Mouse (Mus musculus) ES-E14 (cell line): ENCODE measurements around the gene Gdf15. TPM values are rescaled to one million over a fixed set of nuclear protein-coding genes. Genes with fewer than 3 reads are reported as not detected.

Experiments used
- DNase-seq: peaks from one replicate; pipeline ENCODE4 v3.0.0-alpha.2; 2013; ENCODE audit warnings: low read depth, low spot score
- H3K27ac ChIP-seq: 2 replicates; pipeline ENCODE4 v1.5.1; 2012; ENCODE audit warnings: low read depth, mild to moderate bottlenecking, low read length, moderate library complexity, mixed read lengths; ENCODE audit not compliant: poor library complexity, insufficient read depth, severe bottlenecking
- H3K36me3 ChIP-seq: 2 replicates; pipeline ENCODE4 v1.6.1; 2012; ENCODE audit warnings: mild to moderate bottlenecking, low read length, moderate library complexity, mixed read lengths; ENCODE audit not compliant: control insufficient read depth, poor library complexity, insufficient read depth, severe bottlenecking
- H3K4me1 ChIP-seq, 2 experiments: fragments of 150-350 bp in 1 of 2; sonication (generic) in 1 of 2; 2 replicates each; pipeline ENCODE4 v1.6.1; 2012; ENCODE audit warnings: low read length in 2 of 2, mild to moderate bottlenecking in 1 of 2, mixed read lengths in 1 of 2; ENCODE audit not compliant: control insufficient read depth in 2 of 2, insufficient read depth in 2 of 2, poor library complexity in 1 of 2
- H3K4me3 ChIP-seq, 2 experiments: fragments of 150-350 bp in 1 of 2; sonication (generic) in 1 of 2; 2 replicates each; pipeline ENCODE4 v1.5.1; 2012; ENCODE audit warnings: low read length in 2 of 2, low read depth in 1 of 2, mild to moderate bottlenecking in 1 of 2, mixed read lengths in 1 of 2; ENCODE audit not compliant: insufficient read depth in 1 of 2, poor library complexity in 1 of 2, severe bottlenecking in 1 of 2
- H3K9ac ChIP-seq: 2 replicates; pipeline ENCODE4 v1.6.1; 2012; ENCODE audit warnings: low read depth, mild to moderate bottlenecking, low read length, mixed read lengths; ENCODE audit not compliant: poor library complexity, insufficient read depth, severe bottlenecking
- H3K9me3 ChIP-seq: fragments of 150-350 bp; sonication (generic); 2 replicates; pipeline ENCODE4 v1.6.1; 2012; ENCODE audit warnings: low read depth, mild to moderate bottlenecking, low read length; ENCODE audit not compliant: control insufficient read depth, insufficient read depth
- CHD2 ChIP-seq: IDR thresholded peaks from 2 replicates; pipeline ENCODE4 v1.6.1; 2014; ENCODE audit warnings: mild to moderate bottlenecking, low read depth, low read length, inconsistent platforms
- HCFC1 ChIP-seq: IDR thresholded peaks from 2 replicates; pipeline ENCODE4 v1.6.1; 2012; ENCODE audit warnings: low read length, inconsistent platforms, borderline replicate concordance; ENCODE audit not compliant: insufficient read depth
- MAFK ChIP-seq: IDR thresholded peaks from 2 replicates; pipeline ENCODE4 v1.6.1; 2014; ENCODE audit warnings: mild to moderate bottlenecking, low read depth, low read length, inconsistent platforms; ENCODE audit not compliant: insufficient read depth
- ZC3H11A ChIP-seq: IDR thresholded peaks from 2 replicates; pipeline ENCODE4 v1.6.1; 2012; ENCODE audit warnings: low read depth, mild to moderate bottlenecking, inconsistent platforms, low read length, borderline replicate concordance
- ZNF384 ChIP-seq: IDR thresholded peaks from 2 replicates; pipeline ENCODE4 v1.6.1; 2012; ENCODE audit warnings: low read depth, low read length, inconsistent platforms
- in situ Hi-C, 2 experiments: fragments of 600-800 bp; cut with MboI; formaldehyde crosslinking; loops; one replicate each; pipeline ENCODE4 v1.15.1; 2025; ENCODE audit warnings: low sequenced_read_pairs in 2 of 2, inconsistent platforms in 1 of 2; ENCODE audit not compliant: unreplicated experiment in 2 of 2
- total RNA-seq: library from RNA; depleted of rRNA; stranded (reverse); fragments of 300-350 nt; gene quantifications from 2 replicates; pipeline ENCODE4 v1.2.3, GENCODE M21; 2012

Gdf15 gene
- total RNA-seq, 1 experiment, result 7.0 TPM

GRCm38 (mm10) chr8:70599507-70600290 is 32.6 kb downstream of the Gdf15 start:
- Histone ChIP-seq H3K9ac (no peak overlapping the region), H3K4me3 (no peak overlapping the region), H3K4me1 (peaks cover 2 to 43% of the 10 kb centered on the region in 2 experiments; a peak in 2 of 4 replicates), H3K36me3 (peaks cover 48% of the 10 kb centered on the region), H3K9me3 (no peaks in the 10 kb centered on the region), H3K27ac (no peak overlapping the region)
- no peak for DNase-seq
- in situ Hi-C loops, result no loop called here
- TF ChIP-seq HCFC1 (no peak), CHD2 (no peak), ZC3H11A (no peak), ZNF384 (no peak), MAFK (no peak)

- in situ Hi-C loops, result no loop called here
- DNase-seq, result no peak
- H3K27ac ChIP-seq, result no peak overlapping the region
These were observed 33.5 kb downstream of the Gdf15 start for GRCm38 (mm10) chr8:70598722-70599121.

GRCm38 (mm10) chr8:70598283-70598682 is 34.0 kb downstream of the Gdf15 start:
- Histone ChIP-seq H3K9ac (peak overlapping the region; percentile 63), H3K4me1 (peaks cover 2 to 38% of the 10 kb centered on the region in 2 experiments; a peak in 2 of 4 replicates), H3K27ac (no peak overlapping the region), H3K4me3 (peak overlapping the region; percentile 43 to 66), H3K9me3 (no peaks in the 10 kb centered on the region), H3K36me3 (peaks cover 48% of the 10 kb centered on the region)
- TF ChIP-seq MAFK (no peak), CHD2 (no peak), ZNF384 (no peak), ZC3H11A (no peak), HCFC1 (no peak)
- DNase-seq, result no peak
- in situ Hi-C loops, result no loop called here

More at GRCm38 (mm10) chr8:70598722-70599121, 33.5 kb downstream of the Gdf15 start:
- H3K36me3 ChIP-seq, result peaks cover 48% of the 10 kb centered on the region
- H3K9me3 ChIP-seq, result no peaks in the 10 kb centered on the region
- H3K4me1 ChIP-seq, result peaks cover 2 to 36% of the 10 kb centered on the region in 2 experiments; a peak in 2 of 4 replicates
- H3K4me3 ChIP-seq, result peak overlapping the region; percentile 43 to 66; a peak in 3 of 4 replicates
- TF ChIP-seq ZC3H11A, result no peak
- no peak for TF ChIP-seq HCFC1
- TF ChIP-seq ZNF384, result no peak
- no peak for TF ChIP-seq MAFK
- no peak for TF ChIP-seq CHD2
- H3K9ac ChIP-seq, result peak overlapping the region; percentile 52

GRCm38 (mm10) chr8:70597417-70598272 is 34.6 kb downstream of the Gdf15 start:
- no peak for DNase-seq
- Histone ChIP-seq H3K36me3 (peaks cover 48% of the 10 kb centered on the region), H3K4me1 (peaks cover 2 to 38% of the 10 kb centered on the region in 2 experiments; a peak in 2 of 4 replicates), H3K27ac (no peak overlapping the region), H3K9me3 (no peaks in the 10 kb centered on the region), H3K4me3 (peak overlapping the region; percentile 43 to 66), H3K9ac (peak overlapping the region; percentile 63)
- TF ChIP-seq HCFC1, result no peak
- TF ChIP-seq ZNF384, result no peak
- TF ChIP-seq ZC3H11A, result no peak
- no peak for TF ChIP-seq MAFK
- no peak for TF ChIP-seq CHD2
- in situ Hi-C loops, result no loop called here
